Mouse (Mus musculus): ENCODE results near the gene Ndufa4.
"Not testable (repeated sequence)": the region's sequence is repeated elsewhere in the genome, so short reads cannot be mapped to it uniquely, and the experiment has no call there.

Ndufa4 gene

GRCm38 (mm10) chr6:11907269-11908032 is at the start of gene Ndufa4, which contains the start of gene Phf14:
Gene Ndufa4, minus strand, starts transcription at chr6:11907497.
Gene Phf14, plus strand, starts transcription at chr6:11907809.
- in situ Hi-C loops (cut with MboI; ENCODE audit: low sequenced_read_pairs), result loop anchor here (25.0 kb wide), 1 partner anchor 120 kb away; no protein-coding TSS in a partner anchor

- in situ Hi-C loops (cut with MboI; ENCODE audit: low sequenced_read_pairs), result no loop called here
Measured at GRCm38 (mm10) chr6:11948100-11948499, 40.8 kb upstream of the Ndufa4 start.

- in situ Hi-C loops (cut with MboI; ENCODE audit: low sequenced_read_pairs), result no loop called here
Measured at GRCm38 (mm10) chr6:11942089-11942488, 34.8 kb upstream of the Ndufa4 start.

DNA sequence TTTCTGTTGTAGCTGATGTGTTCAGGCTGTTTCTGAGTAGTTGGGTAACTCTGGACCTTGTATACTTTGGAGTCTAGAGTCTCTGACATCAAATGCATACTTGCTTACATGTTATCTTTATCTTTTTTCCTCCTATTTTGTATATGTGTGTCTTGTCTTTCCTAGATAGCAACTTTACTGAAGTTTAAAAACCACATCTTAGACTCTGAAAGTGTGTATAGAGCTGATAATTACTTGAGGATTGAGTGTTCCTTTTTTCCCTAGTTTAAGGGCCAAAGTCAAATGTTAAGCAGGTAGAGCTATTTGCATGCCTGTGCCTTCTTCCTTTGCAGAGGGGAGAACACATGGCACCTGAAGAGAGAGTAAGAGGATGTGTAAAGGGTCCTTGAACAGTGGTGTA is 33.6 kb upstream of the Ndufa4 start:
- in situ Hi-C loops (cut with MboI; ENCODE audit: low sequenced_read_pairs), result no loop called here

- in situ Hi-C loops (cut with MboI; ENCODE audit: low sequenced_read_pairs), result no loop called here
Measured at GRCm38 (mm10) chr6:11933403-11933802, 26.1 kb upstream of the Ndufa4 start.

DNA sequence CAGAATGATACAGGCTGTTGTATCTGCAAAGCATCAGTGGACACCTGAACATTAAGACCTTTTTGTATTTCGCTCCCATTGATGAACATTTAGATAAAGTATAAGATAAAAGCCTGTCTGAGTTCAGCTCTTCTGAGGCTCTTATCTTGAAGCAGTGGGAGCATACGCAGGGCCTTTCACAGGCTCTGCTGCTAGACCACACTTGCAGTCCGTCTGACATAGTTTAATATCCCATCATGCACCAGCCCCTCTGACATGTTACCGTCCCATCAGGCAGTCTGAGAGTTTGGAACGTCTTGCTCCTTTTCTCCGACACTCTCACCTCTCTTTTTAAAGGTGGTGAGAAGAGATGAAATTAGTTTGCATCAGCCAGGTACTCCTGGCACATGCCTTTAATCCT is 20.2 kb upstream of the Ndufa4 start:
- in situ Hi-C loops (cut with MboI; ENCODE audit: low sequenced_read_pairs), result no loop called here

DNA sequence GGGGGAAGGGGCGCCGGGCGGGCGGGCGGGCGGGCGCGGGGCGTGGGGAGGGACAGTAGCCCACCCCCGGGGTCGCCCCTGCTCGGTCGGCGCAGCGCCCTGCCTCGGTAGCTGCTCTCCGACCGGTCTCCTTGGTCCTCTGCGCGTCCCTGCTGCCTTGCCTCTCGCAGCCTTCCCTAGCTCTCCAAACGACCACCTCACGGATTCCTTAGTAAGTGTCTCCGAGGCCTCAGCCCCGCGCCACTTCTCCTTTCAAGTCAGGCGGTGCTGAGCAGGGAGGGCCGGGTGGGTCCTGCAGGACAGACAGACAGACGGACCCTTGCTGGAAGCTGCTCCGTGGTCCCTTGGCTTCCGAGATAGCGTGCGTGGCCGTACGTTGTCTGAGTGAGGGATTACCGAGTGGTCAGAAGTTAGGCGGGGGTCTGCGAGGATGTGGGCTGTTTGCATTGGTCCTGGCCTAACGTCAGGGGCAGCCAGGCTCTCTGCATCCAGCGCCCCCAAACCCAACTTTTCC is 18.8 kb upstream of the Ndufa4 start:
- in situ Hi-C loops (cut with MboI; ENCODE audit: low sequenced_read_pairs), result no loop called here

- in situ Hi-C loops (cut with MboI; ENCODE audit: low sequenced_read_pairs), result no loop called here
Measured at GRCm38 (mm10) chr6:11925496-11926041, 18.3 kb upstream of the Ndufa4 start.

DNA sequence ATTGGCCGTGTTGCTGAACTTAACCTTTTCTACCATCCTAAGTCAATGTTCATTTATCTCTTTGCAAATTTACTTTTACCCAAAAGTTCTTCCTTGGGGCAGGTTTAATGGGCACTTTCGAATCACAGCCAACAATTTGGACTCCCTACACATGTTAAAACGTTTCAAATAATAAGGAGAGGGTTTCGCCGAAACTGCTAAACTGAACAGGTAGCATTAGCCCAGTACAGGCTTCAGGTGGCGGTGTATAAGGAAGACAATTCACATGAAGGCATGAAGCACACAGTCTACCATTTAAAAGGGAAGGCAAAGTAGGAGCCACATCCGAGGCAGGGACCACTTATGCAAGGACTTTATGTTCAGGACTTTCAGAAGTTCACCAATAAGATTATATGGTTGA is 873 bp upstream of the Ndufa4 start:
- in situ Hi-C loops (cut with MboI; ENCODE audit: low sequenced_read_pairs), result loop anchor here (25.0 kb wide), 1 partner anchor 121 kb away; no protein-coding TSS in a partner anchor

- in situ Hi-C loops (cut with MboI; ENCODE audit: low sequenced_read_pairs), result loop anchor here (25.0 kb wide), 1 partner anchor 120 kb away; no protein-coding TSS in a partner anchor
Measured at GRCm38 (mm10) chr6:11906890-11907268, 418 bp downstream of the Ndufa4 start.

DNA sequence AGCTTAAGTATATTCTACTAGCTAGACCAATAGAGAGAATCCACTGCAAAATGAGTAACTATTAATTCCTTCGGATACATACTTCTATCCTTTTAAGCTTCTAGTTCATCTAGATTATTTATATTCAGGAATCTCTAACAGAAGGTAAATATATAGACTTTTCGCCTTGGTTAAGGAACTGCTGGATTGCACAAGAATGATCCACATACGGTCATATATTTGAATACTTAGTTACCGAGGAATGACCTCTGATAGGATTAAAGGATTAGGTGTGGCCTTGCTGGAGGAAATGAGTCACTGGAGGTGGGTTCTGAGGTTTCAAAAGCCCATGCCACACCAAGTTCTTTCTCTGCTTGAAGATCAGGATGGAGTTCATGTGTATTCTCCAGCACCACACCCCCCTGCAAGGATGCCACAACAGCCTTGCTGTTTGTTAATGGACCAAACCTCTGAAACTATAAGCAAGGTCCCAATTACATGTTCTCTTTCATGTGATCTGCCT is 6.4 kb downstream of the Ndufa4 start:
- in situ Hi-C loops (cut with MboI; ENCODE audit: low sequenced_read_pairs), result loop anchor here (25.0 kb wide), 1 partner anchor 114 kb away; no protein-coding TSS in a partner anchor

DNA sequence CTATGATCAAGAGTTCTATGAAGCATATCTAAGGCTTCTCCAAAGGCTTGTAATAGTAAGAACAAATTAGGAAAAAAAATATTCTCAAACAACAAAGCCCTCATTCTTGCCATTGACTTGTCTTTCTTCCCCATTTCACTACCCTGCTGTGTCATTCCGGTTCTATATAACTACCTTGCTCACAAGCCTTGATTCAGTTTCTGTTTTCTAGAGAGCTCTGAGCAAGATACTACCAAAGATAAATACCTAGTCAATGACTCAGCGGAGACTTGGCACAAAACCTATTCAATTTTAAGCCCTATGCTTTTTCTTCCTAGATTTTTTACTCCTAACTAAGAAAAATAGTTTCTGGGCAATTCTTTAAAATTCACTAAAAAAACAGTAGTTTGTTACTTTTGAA is 31.9 kb downstream of the Ndufa4 start:
- in situ Hi-C loops (cut with MboI; ENCODE audit: low sequenced_read_pairs), result not testable (repeated sequence)

All from CH12F3 (cell line).